Mouse (Mus musculus) forelimb bud, embryonic 11.5 days (tissue): Measurements from ENCODE around the gene Wipf3.

Experiments
- DNase-seq: peaks from one replicate; pipeline ENCODE4 v3.0.0-alpha.2; 2012; ENCODE audit warnings: low read depth, low spot score

The Wipf3 gene

GRCm38 (mm10) chr6:54429447-54430194 is at the start of gene Wipf3:
Gene Wipf3, plus strand, starts transcription at chr6:54429603.
- peak; percentile 42 for DNase-seq

- DNase-seq = peak; percentile 40
These were observed 46.8 kb upstream of the Wipf3 start for GRCm38 (mm10) chr6:54382636-54383035.

- no peak for DNase-seq
These were observed 45.4 kb upstream of the Wipf3 start for GRCm38 (mm10) chr6:54383893-54384524.

GRCm38 (mm10) chr6:54384777-54385176 is 44.6 kb upstream of the Wipf3 start:
- DNase-seq = no peak

- DNase-seq = peak; percentile 19
These were observed 43.0 kb upstream of the Wipf3 start for GRCm38 (mm10) chr6:54386429-54386828.

GRCm38 (mm10) chr6:54387044-54387443 is 42.4 kb upstream of the Wipf3 start:
- no peak for DNase-seq

GRCm38 (mm10) chr6:54387751-54388150 is 41.7 kb upstream of the Wipf3 start:
- no peak for DNase-seq

GRCm38 (mm10) chr6:54388690-54389275 is 40.6 kb upstream of the Wipf3 start:
- peak; percentile 54 for DNase-seq

GRCm38 (mm10) chr6:54391765-54392164 is 37.6 kb upstream of the Wipf3 start:
- DNase-seq = peak; percentile 48

GRCm38 (mm10) chr6:54393886-54394285 is 35.5 kb upstream of the Wipf3 start:
- DNase-seq = no peak

- DNase-seq = no peak
These were observed 30.0 kb upstream of the Wipf3 start for GRCm38 (mm10) chr6:54399194-54399923.

- DNase-seq = no peak
These were observed 27.9 kb upstream of the Wipf3 start for GRCm38 (mm10) chr6:54401503-54401902.

GRCm38 (mm10) chr6:54404916-54405315 is 24.5 kb upstream of the Wipf3 start:
- DNase-seq = no peak

GRCm38 (mm10) chr6:54406116-54406515 is 23.3 kb upstream of the Wipf3 start:
- DNase-seq = no peak

GRCm38 (mm10) chr6:54409271-54409670 is 20.1 kb upstream of the Wipf3 start:
- no peak for DNase-seq

- DNase-seq = no peak
These were observed 19.0 kb upstream of the Wipf3 start for GRCm38 (mm10) chr6:54410451-54410850.

GRCm38 (mm10) chr6:54411591-54411990 is 17.8 kb upstream of the Wipf3 start:
- DNase-seq = no peak

GRCm38 (mm10) chr6:54412879-54413278 is 16.5 kb upstream of the Wipf3 start:
- no peak for DNase-seq

- no peak for DNase-seq
These were observed 4.2 kb upstream of the Wipf3 start for GRCm38 (mm10) chr6:54425230-54425629.

GRCm38 (mm10) chr6:54428850-54429446 is 455 bp upstream of the Wipf3 start:
- peak; percentile 18 for DNase-seq

- DNase-seq = no peak
These were observed 818 bp downstream of the Wipf3 start for GRCm38 (mm10) chr6:54430221-54430620.

- no peak for DNase-seq
These were observed 2.4 kb downstream of the Wipf3 start for GRCm38 (mm10) chr6:54431761-54432160.
